Mouse (Mus musculus): ENCODE results near the gene Cox20. TPM values are rescaled to one million over a fixed set of nuclear protein-coding genes. Genes with fewer than 3 reads are reported as not detected.
"Not testable (repeated sequence)": the region's sequence is repeated elsewhere in the genome, so short reads cannot be mapped to it uniquely, and the experiment has no call there.

Cox20 gene
- total RNA-seq, 2 experiments from 2014 or later = 31.1 to 33.9 TPM

GRCm38 (mm10) chr1:178342063-178342462 is 23.1 kb downstream of the Cox20 start:
- intact Hi-C loops (cut with DNase I) = no loop called here
- no peak for DNase-seq (ENCODE audit: low spot score in 2 of 2)

- intact Hi-C loops (cut with DNase I) = no loop called here
- no peak for DNase-seq (ENCODE audit: low spot score in 2 of 2)
These were observed 23.7 kb downstream of the Cox20 start for GRCm38 (mm10) chr1:178342612-178343011.

GRCm38 (mm10) chr1:178344071-178344805 is 25.3 kb downstream of the Cox20 start:
- DNase-seq (ENCODE audit: low spot score in 2 of 2); intact Hi-C loops (cut with DNase I): not testable (repeated sequence)

GRCm38 (mm10) chr1:178350792-178351191 is 31.9 kb downstream of the Cox20 start:
- intact Hi-C loops (cut with DNase I) = no loop called here
- no peak for DNase-seq (ENCODE audit: low spot score in 2 of 2)

- intact Hi-C loops (cut with DNase I) = no loop called here
- no peak for DNase-seq (ENCODE audit: low spot score in 2 of 2)
These were observed 32.7 kb downstream of the Cox20 start for GRCm38 (mm10) chr1:178351643-178352042.

GRCm38 (mm10) chr1:178354576-178354975 is 35.6 kb downstream of the Cox20 start:
- intact Hi-C loops (cut with DNase I) = no loop called here
- DNase-seq (ENCODE audit: low spot score in 2 of 2) = no peak

GRCm38 (mm10) chr1:178357776-178358710 is 39.1 kb downstream of the Cox20 start:
- peak; percentile 79 to 80 for DNase-seq (ENCODE audit: low spot score in 2 of 2)
- intact Hi-C loops (cut with DNase I) = no loop called here

- DNase-seq (ENCODE audit: low spot score in 2 of 2) = no peak
- intact Hi-C loops (cut with DNase I) = no loop called here
These were observed 41.3 kb downstream of the Cox20 start for GRCm38 (mm10) chr1:178360264-178360663.

- intact Hi-C loops (cut with DNase I) = no loop called here
- no peak for DNase-seq (ENCODE audit: low spot score in 2 of 2)
These were observed 41.8 kb downstream of the Cox20 start for GRCm38 (mm10) chr1:178360702-178361101.

- no peak for DNase-seq (ENCODE audit: low spot score in 2 of 2)
- intact Hi-C loops (cut with DNase I) = no loop called here
These were observed 46.2 kb downstream of the Cox20 start for GRCm38 (mm10) chr1:178365171-178365570.

GRCm38 (mm10) chr1:178368121-178368520 is 49.2 kb downstream of the Cox20 start:
- intact Hi-C loops (cut with DNase I) = loop anchor here (1.0 to 2.0 kb wide), 2 partner anchors 30 to 37 kb away; no protein-coding TSS in a partner anchor
- no peak for DNase-seq (ENCODE audit: low spot score in 2 of 2)

GRCm38 (mm10) chr1:178368548-178369271 is 49.8 kb downstream of the Cox20 start:
- intact Hi-C loops (cut with DNase I) = loop anchor here (1.0 to 2.0 kb wide), 3 partner anchors 30 to 50 kb away; no protein-coding TSS in a partner anchor
- peak; percentile 94 to 97 for DNase-seq (ENCODE audit: low spot score in 2 of 2)

GRCm38 (mm10) chr1:178369272-178369651 is 50.3 kb downstream of the Cox20 start:
- DNase-seq (ENCODE audit: low spot score in 2 of 2) = peak in 1 of 2 experiments; percentile 30
- intact Hi-C loops (cut with DNase I) = loop anchor here (1.0 to 2.0 kb wide), 2 partner anchors 36 to 51 kb away; no protein-coding TSS in a partner anchor

Small RNAs within 50 kb of the gene (microRNA-seq; reads per million reads assigned to microRNA genes)
- not detected for gene Gm27458

Other genes with a start within 250 kb of the Cox20 start
- gene Desi2, start 131.7 kb upstream of the Cox20 start, total RNA-seq (2021) = 10 to 100 TPM; 16.9 to 17.6 TPM
- 100 to 1,000 TPM; 321 to 436 TPM for gene Hnrnpu, start 18.7 kb downstream of the Cox20 start, total RNA-seq (2021)
- gene Efcab2, start 87.0 kb downstream of the Cox20 start, total RNA-seq (2021) = 10 to 100 TPM; 11.6 to 12.5 TPM
- gene Kif26b, start 210.0 kb downstream of the Cox20 start, total RNA-seq (2021) = 10 to 100 TPM in 1 of 2 experiments, 1 to 10 TPM in 1; 6.6 to 10.7 TPM

All from left cerebral cortex, postnatal 36 days (tissue).